Mouse (Mus musculus): Measurements from ENCODE around the gene Tfe3. TPM values are rescaled to one million over a fixed set of nuclear protein-coding genes. Genes with fewer than 3 reads are reported as not detected.
"Not testable (repeated sequence)": the region's sequence is repeated elsewhere in the genome, so short reads cannot be mapped to it uniquely, and the experiment has no call there.

The Tfe3 gene
- polyA plus RNA-seq, 1 experiment from 2014 or later = 24.7 TPM

- Histone ChIP-seq H3K36me3 (no peaks in the 10 kb centered on the region), H3K27ac (replicated peaks) (no peak overlapping the region), H3K9ac (replicated peaks) (no peak overlapping the region), H3K4me1 (no peaks in the 10 kb centered on the region), H3K4me2 (no peak overlapping the region), H3K4me3 (replicated peaks) (no peak overlapping the region), H3K27me3 (replicated peaks) (no peaks in the 10 kb centered on the region), H3K9me3 (replicated peaks) (no peaks in the 10 kb centered on the region)
- 27% methylated on average over 3 of the region's 3 CpGs for WGBS
- no peak for ATAC-seq (ENCODE audit: low FRiP score)
These were observed 16.9 kb downstream of the Tfe3 start for GRCm38 (mm10) chrX:7779294-7779693.

GRCm38 (mm10) chrX:7782603-7783092 is 20.3 kb downstream of the Tfe3 start:
- Histone ChIP-seq H3K4me1 (no peaks in the 10 kb centered on the region), H3K4me3 (replicated peaks) (no peak overlapping the region), H3K27me3 (replicated peaks) (no peaks in the 10 kb centered on the region), H3K36me3 (no peaks in the 10 kb centered on the region), H3K9me3 (replicated peaks) (no peaks in the 10 kb centered on the region), H3K9ac (replicated peaks) (no peak overlapping the region), H3K27ac (replicated peaks) (no peak overlapping the region), H3K4me2 (no peak overlapping the region)
- WGBS = 85% methylated on average over 4 of the region's 4 CpGs
- no peak for ATAC-seq (ENCODE audit: low FRiP score)

DNA sequence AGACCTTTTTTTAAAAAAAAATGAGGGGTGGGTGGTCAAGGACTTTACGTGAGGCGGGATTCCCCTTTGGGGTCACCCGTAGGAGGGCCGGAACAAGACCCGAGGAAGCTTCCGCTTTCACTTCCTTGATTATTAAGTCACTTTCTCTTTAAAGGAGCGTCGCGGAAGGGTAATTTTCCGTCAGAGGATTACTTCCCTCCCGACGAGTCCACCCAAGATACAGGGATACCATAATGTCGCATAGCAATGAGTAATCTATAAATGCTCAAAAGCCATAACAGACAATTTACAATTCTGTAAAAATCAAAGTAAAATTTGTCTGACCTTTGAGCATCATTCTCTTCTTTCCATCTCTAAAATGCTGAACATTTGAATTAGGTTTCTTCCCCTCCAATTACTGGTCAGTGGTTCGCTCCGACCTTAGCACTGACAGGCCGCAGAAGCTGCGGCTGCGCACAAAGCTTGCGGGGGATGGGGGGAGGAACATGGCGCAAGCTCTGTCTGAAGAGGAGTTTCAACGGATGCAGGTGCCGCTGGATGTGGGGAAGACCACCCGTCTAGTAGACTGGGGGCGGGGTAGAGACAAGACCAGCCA is 27.3 kb downstream of the Tfe3 start, which contains the start of gene Gripap1:
Gene Gripap1 (plus strand): TSS at position 224 of the 595 bp plus-strand sequence.
- Histone ChIP-seq H3K36me3 (no peaks in the 10 kb centered on the region; the same call in 1 of the 2 replicates), H3K4me3 (replicated peaks) (peak within 1 kb of the TSS; percentile 54), H3K4me2 (peak within 1 kb of the TSS; percentile 58), H3K27me3 (replicated peaks) (no peaks in the 10 kb centered on the region), H3K9ac (replicated peaks) (peak within 1 kb of the TSS; percentile 56), H3K27ac (replicated peaks) (peak within 1 kb of the TSS; percentile 71), H3K9me3 (replicated peaks) (no peaks in the 10 kb centered on the region), H3K4me1 (peaks cover 10% of the 10 kb centered on the region)
- 16% methylated on average over 24 of the region's 24 CpGs for WGBS
- ATAC-seq (ENCODE audit: low FRiP score) = peak; percentile 92

GRCm38 (mm10) chrX:7790309-7790708 is 27.9 kb downstream of the Tfe3 start:
- ATAC-seq (ENCODE audit: low FRiP score) = peak; percentile 40
- no peaks in the 10 kb centered on the region for H3K9me3 ChIP-seq (replicated peaks)
- H3K4me3 ChIP-seq (replicated peaks) = peak overlapping the region; percentile 54
- peak overlapping the region; percentile 58 for H3K4me2 ChIP-seq
- peak overlapping the region; percentile 71 for H3K27ac ChIP-seq (replicated peaks)
- H3K4me1 ChIP-seq = peaks cover 10% of the 10 kb centered on the region
- H3K36me3 ChIP-seq = no peaks in the 10 kb centered on the region; the same call in 1 of the 2 replicates
- H3K27me3 ChIP-seq (replicated peaks) = no peaks in the 10 kb centered on the region
- WGBS = 24% methylated on average over 5 of the region's 5 CpGs
- peak overlapping the region; percentile 56 for H3K9ac ChIP-seq (replicated peaks)

DNA sequence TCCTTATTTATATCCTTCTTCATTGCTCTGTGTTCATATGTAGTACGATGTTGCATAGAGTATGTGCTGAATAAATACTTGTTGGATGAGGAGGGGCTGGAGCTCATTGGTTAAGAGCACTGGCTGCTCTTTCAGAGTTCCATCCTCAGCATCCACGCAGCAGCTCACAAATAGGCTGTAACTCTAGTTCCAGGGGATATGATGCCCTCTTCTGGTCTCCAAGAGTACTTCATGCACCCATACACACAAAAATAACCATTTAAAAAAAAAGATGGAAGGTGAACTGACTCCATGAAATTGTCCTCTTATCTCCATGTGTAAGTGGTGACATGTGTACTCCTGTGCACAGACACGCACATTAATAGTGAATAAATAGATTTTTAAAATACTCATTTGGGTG is 31.0 kb downstream of the Tfe3 start:
- ATAC-seq (ENCODE audit: low FRiP score) = no peak
- WGBS = 55% methylated on average over 3 of the region's 3 CpGs

GRCm38 (mm10) chrX:7795016-7795415 is 32.7 kb downstream of the Tfe3 start:
- WGBS = 35% methylated on average over 7 of the region's 7 CpGs
- H3K9ac ChIP-seq (replicated peaks) = no peak overlapping the region
- H3K27ac ChIP-seq (replicated peaks) = no peak overlapping the region
- no peaks in the 10 kb centered on the region for H3K27me3 ChIP-seq (replicated peaks)
- H3K36me3 ChIP-seq = peaks cover 7% of the 10 kb centered on the region; the same call in 1 of the 2 replicates
- H3K4me1 ChIP-seq = peaks cover 10% of the 10 kb centered on the region
- no peak for ATAC-seq (ENCODE audit: low FRiP score)
- H3K4me3 ChIP-seq (replicated peaks) = no peak overlapping the region
- H3K9me3 ChIP-seq (replicated peaks) = no peaks in the 10 kb centered on the region
- no peak overlapping the region for H3K4me2 ChIP-seq

More for the DNA sequence above, 31.0 kb downstream of the Tfe3 start:
- H3K4me1 ChIP-seq = peaks cover 10% of the 10 kb centered on the region
- H3K27me3 ChIP-seq (replicated peaks) = no peaks in the 10 kb centered on the region
- H3K9ac ChIP-seq (replicated peaks) = no peak overlapping the region
- H3K4me3 ChIP-seq (replicated peaks) = no peak overlapping the region
- no peaks in the 10 kb centered on the region for H3K9me3 ChIP-seq (replicated peaks)
- H3K27ac ChIP-seq (replicated peaks) = no peak overlapping the region
- H3K36me3 ChIP-seq = peaks cover 3% of the 10 kb centered on the region; the same call in 1 of the 2 replicates
- no peak overlapping the region for H3K4me2 ChIP-seq

GRCm38 (mm10) chrX:7797327-7797726 is 35.0 kb downstream of the Tfe3 start:
- H3K4me3 ChIP-seq (replicated peaks) = no peak overlapping the region
- H3K9ac ChIP-seq (replicated peaks) = no peak overlapping the region
- H3K4me1 ChIP-seq = no peaks in the 10 kb centered on the region
- WGBS = 87% methylated on average over 3 of the region's 3 CpGs
- no peak overlapping the region for H3K4me2 ChIP-seq
- no peak overlapping the region for H3K27ac ChIP-seq (replicated peaks)
- ATAC-seq (ENCODE audit: low FRiP score) = no peak
- H3K27me3 ChIP-seq (replicated peaks) = no peaks in the 10 kb centered on the region
- no peaks in the 10 kb centered on the region for H3K9me3 ChIP-seq (replicated peaks)
- peaks cover 14% of the 10 kb centered on the region; the same call in 1 of the 2 replicates for H3K36me3 ChIP-seq

- 79% methylated on average over 2 of the region's 2 CpGs for WGBS
- not testable (repeated sequence) for ATAC-seq (ENCODE audit: low FRiP score); H3K27me3 ChIP-seq (replicated peaks); H3K4me3 ChIP-seq (replicated peaks); H3K27ac ChIP-seq (replicated peaks); H3K4me1 ChIP-seq; H3K4me2 ChIP-seq; H3K9ac ChIP-seq (replicated peaks); H3K9me3 ChIP-seq (replicated peaks)
- peaks cover 36% of the 10 kb centered on the region for H3K36me3 ChIP-seq
These were observed 39.8 kb downstream of the Tfe3 start for GRCm38 (mm10) chrX:7802157-7802556.

DNA sequence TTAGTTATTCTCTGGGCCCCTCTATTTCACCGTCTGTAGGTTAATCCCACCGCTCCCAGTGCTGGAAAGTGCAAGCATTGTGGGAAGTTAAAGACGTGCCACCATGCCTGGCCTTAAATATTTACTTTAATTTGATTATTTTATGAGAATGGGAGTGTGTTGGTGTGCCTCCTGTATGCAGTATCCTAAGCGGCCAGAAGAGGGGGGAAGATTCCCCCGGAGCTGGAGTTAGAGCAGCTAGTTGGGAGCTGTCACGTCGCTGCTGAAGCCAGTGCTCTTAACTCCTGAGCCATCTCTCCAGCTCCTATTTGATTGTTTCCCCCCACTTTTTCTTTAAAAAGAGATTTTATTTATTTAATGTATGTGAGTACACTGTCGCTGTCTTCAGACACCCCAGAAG is 52.7 kb downstream of the Tfe3 start:
- not testable (repeated sequence) for H3K4me1 ChIP-seq; H3K4me3 ChIP-seq (replicated peaks); H3K4me2 ChIP-seq; ATAC-seq (ENCODE audit: low FRiP score); H3K27me3 ChIP-seq (replicated peaks); H3K9me3 ChIP-seq (replicated peaks); H3K27ac ChIP-seq (replicated peaks); H3K9ac ChIP-seq (replicated peaks)
- peaks cover 30% of the 10 kb centered on the region; the same call in 1 of the 2 replicates for H3K36me3 ChIP-seq
- WGBS = 61% methylated on average over 8 of the region's 8 CpGs

- Histone ChIP-seq H3K4me2 (peak within 1 kb of the TSS; percentile 62), H3K4me1 (peaks cover 8% of the 10 kb centered on the region), H3K27ac (replicated peaks) (0 out of 2 replicates have a peak within 1 kb of the TSS, but pooled peaks have one; percentile 5), H3K27me3 (replicated peaks) (no peaks in the 10 kb centered on the region), H3K36me3 (0 out of 2 replicates have a peak, but pooled peaks cover 8% of the 10 kb centered on the region), H3K9me3 (replicated peaks) (no peaks in the 10 kb centered on the region), H3K9ac (replicated peaks) (peak within 1 kb of the TSS; percentile 38), H3K4me3 (replicated peaks) (peak within 1 kb of the TSS; percentile 46)
- peak; percentile 87 for ATAC-seq (ENCODE audit: low FRiP score)
- 20% methylated on average over 19 of the region's 24 CpGs for WGBS
These were observed 59.8 kb downstream of the Tfe3 start, which contains the start of gene Kcnd1 for GRCm38 (mm10) chrX:7821865-7822779. Gene Kcnd1, plus strand, starts transcription at chrX:7822289.

Data from neural tube, embryonic 15.5 days (tissue).